ENCODE assay signal across 7 mouse cellular contexts in genomic region chr7:16988405-16988804, GRCm38 (mm10). TPM values are rescaled to one million over a fixed set of nuclear protein-coding genes. Genes with fewer than 3 reads are reported as not detected.
DNase-seq lines count a peak whose midpoint lies in the region.

No protein-coding gene starts in this region.

- peak; percentile 64 for DNase-seq in ovary, adult 18-20 months (ENCODE audit: low spot score)
- DNase-seq in ovary, postnatal 14 days (ENCODE audit: low spot score): no peak
- peak; percentile 50 to 60 for DNase-seq in gastrocnemius, postnatal 36 days
- peak; percentile 37 to 54 for DNase-seq in kidney, postnatal 36 days
- DNase-seq in testis, postnatal 10 days (ENCODE audit: low spot score): peak; percentile 88
- no peak for DNase-seq in layer of hippocampus, adult 11-12 months (ENCODE audit: low spot score)
- no peak for DNase-seq in left cerebral cortex, adult 18-20 months (ENCODE audit: low spot score in 2 of 2)

- intact Hi-C loops in gastrocnemius, postnatal 36 days (cut with DNase I): no loop called here

RNA-seq across cellular contexts. Expression of gene Ccdc8, which starts 4.1 kb away (rescaled TPM):
- 1 to 10 TPM; 1.6 to 2.1 TPM for total RNA-seq in gastrocnemius, postnatal 36 days (2021)
- 1 to 10 TPM; 2.1 to 2.6 TPM for total RNA-seq in left cerebral cortex, adult 18-20 months (2021)

RNA-seq across cellular contexts. Expression of gene Gm42372, which starts 5.5 kb away (rescaled TPM):
- total RNA-seq in gastrocnemius, postnatal 36 days (2021): not detected
- total RNA-seq in left cerebral cortex, adult 18-20 months (2021): 10 to 100 TPM; 61.0 to 65.7 TPM

RNA-seq across cellular contexts. Expression of gene Pnmal1, which starts 28.9 kb away (rescaled TPM):
- not detected for total RNA-seq in gastrocnemius, postnatal 36 days (2021)
- 100 to 1,000 TPM; 112 to 119 TPM for total RNA-seq in left cerebral cortex, adult 18-20 months (2021)

RNA-seq across cellular contexts. Expression of gene Ppp5c, which starts 39.3 kb away (rescaled TPM):
- total RNA-seq in gastrocnemius, postnatal 36 days (2021): 10 to 100 TPM; 62.4 to 62.7 TPM
- 100 to 1,000 TPM; 147 to 181 TPM for total RNA-seq in left cerebral cortex, adult 18-20 months (2021)

RNA-seq across cellular contexts. Expression of gene Pnmal2, which starts 43.9 kb away (rescaled TPM):
- total RNA-seq in gastrocnemius, postnatal 36 days (2021): 1 to 10 TPM; 1.5 to 2.2 TPM
- 100 to 1,000 TPM; 291 to 326 TPM for total RNA-seq in left cerebral cortex, adult 18-20 months (2021)

Comparison
In these comparisons a context has a peak if more than half of its experiments do, and no peak if none do; other contexts are left out.
1. DNase-seq: peak in ovary, adult 18-20 months (single experiment), gastrocnemius, postnatal 36 days (2 of 2), kidney, postnatal 36 days (2 of 2) and testis, postnatal 10 days (single experiment); none in ovary, postnatal 14 days (single experiment), layer of hippocampus, adult 11-12 months (single experiment) and left cerebral cortex, adult 18-20 months (0 of 2).
2. RNA of gene Gm42372, which starts 5.5 kb away (total RNA-seq): 61.0 to 65.7 TPM in left cerebral cortex, adult 18-20 months; not detected in gastrocnemius, postnatal 36 days; every median in the first group is over 10 times any median in the second.
3. RNA of gene Pnmal1, which starts 28.9 kb away (total RNA-seq): 112 to 119 TPM in left cerebral cortex, adult 18-20 months; not detected in gastrocnemius, postnatal 36 days; every median in the first group is over 100 times any median in the second.